Mouse (Mus musculus) kidney, adult 2 months (tissue): ENCODE measurements around the gene Rtbdn.

ENCODE experiments used
- CTCF ChIP-seq: fragments of 200-500 bp; conservative IDR thresholded peaks from 2 replicates; pipeline ENCODE4 v1.5.1; 2011; ENCODE audit warnings: low read depth, mild to moderate bottlenecking, control low read depth, low read length, moderate library complexity, mixed read lengths; ENCODE audit not compliant: insufficient read depth, insufficient read length
- POLR2A ChIP-seq: fragments of 200-500 bp; IDR thresholded peaks from one replicate; pipeline ENCODE4 v1.6.1; 2011; ENCODE audit warnings: low read depth, low read length, control low read depth

DNA sequence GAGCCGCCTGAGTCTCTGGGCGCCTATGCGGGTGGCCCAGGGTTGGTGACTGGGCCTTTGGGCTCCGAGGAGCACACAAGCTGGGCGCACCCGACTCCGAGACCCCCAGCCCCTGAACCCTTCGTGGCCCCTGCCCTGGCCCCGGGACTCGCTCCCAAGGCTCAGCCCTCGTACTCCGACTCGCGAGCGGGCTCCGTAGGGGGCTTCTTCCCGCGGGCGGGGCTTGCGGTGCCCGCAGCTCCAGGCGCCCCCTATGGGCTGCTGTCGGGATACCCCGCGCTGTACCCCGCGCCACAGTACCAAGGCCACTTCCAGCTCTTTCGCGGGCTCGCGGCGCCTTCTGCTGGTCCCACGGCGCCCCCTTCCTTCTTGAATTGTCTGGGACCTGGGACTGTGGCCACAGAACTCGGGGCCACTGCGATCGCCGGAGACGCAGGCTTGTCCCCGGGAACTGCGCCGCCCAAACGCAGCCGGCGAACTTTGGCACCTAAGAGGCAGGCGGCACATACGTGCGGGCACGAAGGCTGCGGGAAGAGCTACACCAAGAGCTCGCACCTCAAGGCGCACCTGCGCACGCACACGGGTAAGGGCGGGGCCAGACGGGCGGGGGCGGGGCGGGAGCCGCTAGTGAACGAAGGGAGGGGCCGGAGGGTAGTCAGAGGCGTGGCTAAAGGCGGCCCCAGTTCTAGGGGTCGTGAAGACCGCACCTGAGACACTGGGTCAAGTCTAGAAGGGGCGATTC lies 43.7 kb upstream of the Rtbdn start:
- peak; percentile 69 for TF ChIP-seq CTCF
- no peak for TF ChIP-seq POLR2A
